Mouse (Mus musculus): ENCODE results near the gene Pdcd2.
A peak's percentile ranks its signal among the peaks of the same experiment; 100 is the strongest.

Gene Pdcd2

DNA sequence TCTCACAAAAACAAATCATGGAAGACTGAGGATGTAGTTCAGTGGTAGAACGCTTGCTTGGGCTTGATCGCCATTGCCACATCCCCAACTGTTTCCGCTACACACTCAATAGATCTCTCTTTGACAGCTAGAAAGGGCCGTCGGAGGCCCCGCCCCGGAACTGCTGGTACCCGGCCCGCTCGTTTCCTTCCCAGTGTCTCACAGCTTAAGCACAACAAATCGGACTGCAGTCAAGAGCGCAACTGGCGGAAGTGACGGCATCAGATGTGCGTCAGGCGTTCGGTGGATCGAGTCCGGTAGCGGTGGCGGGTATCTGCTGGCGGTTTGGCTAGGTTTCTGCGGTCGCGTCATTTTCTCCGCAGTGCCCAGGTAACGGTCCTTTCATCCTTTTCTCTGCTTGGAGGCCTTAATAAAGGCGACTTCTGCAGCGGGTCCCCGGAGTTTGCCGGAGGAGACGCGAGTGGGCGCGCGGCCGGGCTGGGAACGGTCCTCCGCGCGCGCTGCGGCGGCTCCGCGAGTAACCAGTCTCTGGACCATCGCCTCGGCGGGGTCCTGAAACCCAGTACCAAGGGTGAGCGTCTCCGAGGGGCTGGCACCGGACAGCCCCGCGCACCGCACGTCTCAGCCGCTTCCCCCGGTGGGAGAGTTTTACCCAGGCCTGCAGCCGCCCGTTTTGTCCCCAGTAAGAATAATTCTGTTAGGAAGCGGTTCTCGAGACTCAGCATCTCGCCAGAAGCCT is 27.3 kb downstream of the Pdcd2 start, which contains the start of the genes Psmb1 and Tbp:
TSS of gene Psmb1 (minus strand) at position 96 of the 739 bp plus-strand sequence.
TSS of gene Tbp (plus strand) at position 233 of the 739 bp plus-strand sequence.
- peak; percentile 94 to 96 for DNase-seq (ENCODE audit: low spot score in 2 of 2)

DNA sequence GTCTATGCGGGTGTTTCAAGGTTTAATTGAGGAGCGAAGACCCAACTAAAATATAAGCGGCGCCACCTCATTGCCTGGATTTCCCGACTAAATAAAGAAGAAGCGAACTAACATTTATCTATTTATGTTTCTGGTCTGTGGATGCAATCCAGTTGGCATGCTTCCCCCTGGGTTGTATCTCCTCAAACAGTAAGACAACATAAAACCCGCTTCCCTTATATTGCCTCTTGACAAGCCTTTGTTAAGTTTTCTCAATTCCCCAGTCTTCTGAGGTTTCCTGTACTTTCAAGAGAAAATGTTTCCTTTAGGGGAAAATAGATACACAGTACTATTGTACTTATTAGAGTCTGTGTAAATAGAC is 28.4 kb downstream of the Pdcd2 start:
- DNase-seq (ENCODE audit: low spot score in 2 of 2), result no peak

DNA sequence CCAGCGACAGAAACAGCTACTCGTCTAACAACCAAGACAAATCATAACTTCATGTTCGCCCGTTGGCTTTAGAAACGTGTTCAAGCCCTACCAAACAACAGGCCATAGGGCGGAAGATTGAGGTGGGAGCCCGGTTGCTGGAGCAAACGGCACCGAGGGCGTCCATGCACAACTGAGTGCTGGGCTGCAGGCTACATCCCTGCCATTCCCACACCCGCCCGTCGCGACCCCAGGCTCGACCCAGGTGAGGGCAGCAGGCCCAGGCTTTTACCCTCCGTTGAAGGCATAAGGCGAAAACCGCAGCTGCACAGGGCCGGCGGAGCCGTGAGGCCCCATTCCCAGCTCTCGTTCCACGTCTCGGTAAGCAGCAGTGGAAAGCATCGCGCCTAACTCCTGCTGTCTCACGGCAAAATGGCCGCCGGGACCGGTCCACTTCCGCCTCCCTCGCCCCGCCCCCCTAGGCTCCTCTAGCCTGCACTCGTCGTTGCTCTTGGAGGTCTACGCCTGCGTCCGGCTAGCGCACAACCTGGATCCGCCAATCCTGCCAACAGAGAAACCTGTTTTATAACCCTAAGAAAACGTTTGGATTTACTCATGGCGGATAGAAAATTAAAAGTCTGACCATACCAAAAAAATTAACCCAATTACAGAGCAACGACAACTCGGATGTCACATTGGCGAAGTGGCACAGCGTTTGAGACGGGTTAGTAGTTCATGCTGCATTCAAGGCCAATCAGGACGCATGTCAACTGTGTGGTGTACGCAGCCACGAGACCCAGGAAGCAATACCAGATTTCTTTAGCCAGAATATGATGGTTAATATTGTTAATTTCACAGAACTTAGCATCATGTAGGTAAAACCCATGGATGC is 29.0 kb downstream of the Pdcd2 start:
- DNase-seq (ENCODE audit: low spot score in 2 of 2), result peak; percentile 88 to 92

DNA sequence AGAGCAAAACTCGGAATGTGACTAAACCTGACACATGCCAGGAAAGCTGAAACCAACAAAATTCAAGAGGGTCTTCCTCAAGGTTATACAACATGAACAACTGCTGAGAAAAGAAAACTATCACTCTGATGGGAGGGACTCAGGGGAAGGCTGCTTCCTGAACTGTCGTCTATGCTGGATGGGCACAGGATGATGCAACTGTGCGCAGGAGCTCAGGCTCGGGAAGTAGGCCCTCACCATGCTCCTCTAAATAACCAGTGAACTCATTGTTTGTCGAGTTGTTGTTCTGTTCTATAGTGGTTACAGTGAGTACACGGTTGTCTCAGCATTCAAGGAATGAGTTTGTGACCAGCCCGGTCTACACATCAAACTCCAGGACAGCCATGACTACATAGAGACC is 36.6 kb downstream of the Pdcd2 start:
- no peak for DNase-seq (ENCODE audit: low spot score in 2 of 2)

DNA sequence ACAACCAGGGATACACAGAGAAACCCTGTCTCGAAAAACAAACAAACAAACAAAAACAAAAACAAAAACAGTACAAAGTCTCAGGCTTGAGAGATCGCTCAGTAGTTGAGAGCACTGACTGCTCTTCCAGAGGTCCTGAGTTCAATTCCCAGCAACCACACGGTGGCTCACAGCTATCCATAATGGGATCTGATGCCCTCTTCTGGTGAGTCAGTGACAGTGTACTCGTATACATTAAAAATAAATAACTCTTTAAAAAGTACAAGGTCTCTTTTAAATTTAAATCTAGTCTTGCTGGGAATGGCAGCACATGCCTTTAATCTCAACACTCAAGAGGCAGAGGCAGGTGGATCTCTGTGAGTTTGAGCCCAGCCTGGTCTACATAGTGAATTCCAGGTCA is 54.4 kb downstream of the Pdcd2 start:
- no peak for DNase-seq (ENCODE audit: low spot score in 2 of 2)
